Mouse (Mus musculus) hindbrain, embryonic 12.5 days (tissue): Measurements from ENCODE around the gene Gjc1. TPM values are rescaled to one million over a fixed set of nuclear protein-coding genes. Genes with fewer than 3 reads are reported as not detected.

ENCODE experiments used
- ATAC-seq: fragments of 200-750 bp; cut with Nextera tagmentation; 2 replicates; pipeline ENCODE4 v1.8.0; 2017; ENCODE audit warnings: moderate TSS enrichment; ENCODE audit not compliant: low FRiP score
- H3K27ac ChIP-seq: fragments of 300-500 bp; sonication (generic); 2 replicates; pipeline ENCODE4 v1.5.1; 2016; ENCODE audit warnings: mild to moderate bottlenecking
- H3K27me3 ChIP-seq: fragments of 300-500 bp; sonication (generic); 2 replicates; pipeline ENCODE4 v1.6.1; 2016; ENCODE audit warnings: mild to moderate bottlenecking
- H3K36me3 ChIP-seq: fragments of 300-500 bp; sonication (generic); 2 replicates; pipeline ENCODE4 v1.6.1; 2016; ENCODE audit warnings: mild to moderate bottlenecking
- H3K4me1 ChIP-seq: fragments of 300-500 bp; sonication (generic); 2 replicates; pipeline ENCODE4 v1.6.1; 2016
- H3K4me2 ChIP-seq: fragments of 300-500 bp; sonication (generic); replicated peaks from 2 replicates; pipeline ENCODE4 v1.6.1; 2016; ENCODE audit warnings: mild to moderate bottlenecking
- H3K4me3 ChIP-seq: fragments of 300-500 bp; sonication (generic); 2 replicates; pipeline ENCODE4 v1.5.1; 2016; ENCODE audit warnings: mild to moderate bottlenecking
- H3K9ac ChIP-seq: fragments of 300-500 bp; sonication (generic); 2 replicates; pipeline ENCODE4 v1.6.1; 2016; ENCODE audit warnings: mild to moderate bottlenecking, moderate library complexity
- H3K9me3 ChIP-seq: fragments of 300-500 bp; sonication (generic); replicated peaks from 2 replicates; pipeline ENCODE4 v1.6.1; 2016; ENCODE audit warnings: mild to moderate bottlenecking
- WGBS: fragments of 180-500 bp; shearing (Covaris S2); methylation state at CpG from one replicate; pipeline ENCODE4 v1.1.7; 2016; 5-methylcytosine and 5-hydroxymethylcytosine counted together
- polyA plus RNA-seq: library from polyadenylated mRNA; unstranded; fragments of >200 nt; fragmentation: Nextera tagmentation; extraction: Ambion mirVana; gene quantifications from 2 replicates; pipeline ENCODE4 v1.2.1, GENCODE M21; 2016

The Gjc1 gene
- polyA plus RNA-seq, 1 experiment from 2014 or later, result 81.3 TPM

- WGBS, result 87% methylated on average over 10 of the region's 10 CpGs
- Histone ChIP-seq H3K27me3 (no peaks in the 10 kb centered on the region), H3K4me2 (no peak overlapping the region)
Measured at GRCm38 (mm10) chr11:102834219-102834618, 14.7 kb upstream of the Gjc1 start.

GRCm38 (mm10) chr11:102832700-102833297, 13.3 kb upstream of the Gjc1 start:
- Histone ChIP-seq H3K4me2 (no peak overlapping the region), H3K4me1 (0 out of 2 replicates have a peak, but pooled peaks cover 3% of the 10 kb centered on the region), H3K27ac (no peak overlapping the region), H3K4me3 (no peak overlapping the region), H3K27me3 (no peaks in the 10 kb centered on the region), H3K9me3 (no peaks in the 10 kb centered on the region), H3K9ac (no peak overlapping the region), H3K36me3 (peaks cover 15% of the 10 kb centered on the region)
- ATAC-seq, result no peak
- WGBS, result 70% methylated on average over 18 of the region's 18 CpGs

More at GRCm38 (mm10) chr11:102834219-102834618, 14.7 kb upstream of the Gjc1 start:
- peaks cover 29% of the 10 kb centered on the region for H3K36me3 ChIP-seq
- no peak overlapping the region for H3K27ac ChIP-seq
- 0 out of 2 replicates have a peak, but pooled peaks cover 3% of the 10 kb centered on the region for H3K4me1 ChIP-seq
- no peak overlapping the region for H3K4me3 ChIP-seq
- no peak overlapping the region for H3K9ac ChIP-seq
- no peak for ATAC-seq
- no peaks in the 10 kb centered on the region for H3K9me3 ChIP-seq

GRCm38 (mm10) chr11:102830276-102830675, 10.8 kb upstream of the Gjc1 start:
- no peaks in the 10 kb centered on the region for H3K27me3 ChIP-seq
- H3K27ac ChIP-seq, result no peak overlapping the region
- no peaks in the 10 kb centered on the region for H3K9me3 ChIP-seq
- no peak for ATAC-seq
- H3K4me1 ChIP-seq, result 0 out of 2 replicates have a peak, but pooled peaks cover 3% of the 10 kb centered on the region
- H3K4me2 ChIP-seq, result no peak overlapping the region
- H3K4me3 ChIP-seq, result no peak overlapping the region
- H3K36me3 ChIP-seq, result no peaks in the 10 kb centered on the region
- WGBS, result 80% methylated on average over 4 of the region's 4 CpGs
- H3K9ac ChIP-seq, result no peak overlapping the region

- ATAC-seq, result no peak
- Histone ChIP-seq H3K27me3 (0 out of 2 replicates have a peak, but pooled peaks cover 4% of the 10 kb centered on the region), H3K9ac (no peak overlapping the region), H3K4me1 (no peaks in the 10 kb centered on the region), H3K4me3 (no peak overlapping the region), H3K27ac (no peak overlapping the region), H3K36me3 (no peaks in the 10 kb centered on the region), H3K4me2 (no peak overlapping the region), H3K9me3 (no peaks in the 10 kb centered on the region)
- WGBS, result 59% methylated on average over 4 of the region's 4 CpGs
Measured at GRCm38 (mm10) chr11:102827097-102827496, 7.6 kb upstream of the Gjc1 start.

- 80% methylated on average over 2 of the region's 2 CpGs for WGBS
- H3K27me3 ChIP-seq, result 0 out of 2 replicates have a peak, but pooled peaks cover 5% of the 10 kb centered on the region
Measured at GRCm38 (mm10) chr11:102826476-102826875, 7.0 kb upstream of the Gjc1 start.

GRCm38 (mm10) chr11:102821231-102821630, 1.7 kb upstream of the Gjc1 start:
- no peak overlapping the region for H3K27ac ChIP-seq
- no peak for ATAC-seq
- WGBS, result 56% methylated on average over 6 of the region's 6 CpGs

More at GRCm38 (mm10) chr11:102826476-102826875, 7.0 kb upstream of the Gjc1 start:
- no peak overlapping the region for H3K27ac ChIP-seq
- no peak overlapping the region for H3K4me3 ChIP-seq
- H3K4me1 ChIP-seq, result no peaks in the 10 kb centered on the region
- H3K9ac ChIP-seq, result no peak overlapping the region
- no peak overlapping the region for H3K4me2 ChIP-seq
- H3K36me3 ChIP-seq, result no peaks in the 10 kb centered on the region
- ATAC-seq, result no peak
- H3K9me3 ChIP-seq, result no peaks in the 10 kb centered on the region

GRCm38 (mm10) chr11:102820432-102820831, 932 bp upstream of the Gjc1 start:
- no peak overlapping the region for H3K9ac ChIP-seq
- 10% methylated on average over 3 of the region's 3 CpGs for WGBS
- H3K4me3 ChIP-seq, result no peak overlapping the region
- no peak for ATAC-seq
- H3K27ac ChIP-seq, result no peak overlapping the region
- H3K36me3 ChIP-seq, result no peaks in the 10 kb centered on the region
- peaks cover 10% of the 10 kb centered on the region for H3K27me3 ChIP-seq
- no peak overlapping the region for H3K4me2 ChIP-seq
- peaks cover 28% of the 10 kb centered on the region for H3K4me1 ChIP-seq
- no peaks in the 10 kb centered on the region for H3K9me3 ChIP-seq

More at GRCm38 (mm10) chr11:102821231-102821630, 1.7 kb upstream of the Gjc1 start:
- H3K4me1 ChIP-seq, result peaks cover 22% of the 10 kb centered on the region
- no peak overlapping the region for H3K9ac ChIP-seq
- no peaks in the 10 kb centered on the region for H3K36me3 ChIP-seq
- H3K9me3 ChIP-seq, result no peaks in the 10 kb centered on the region
- no peak overlapping the region for H3K4me3 ChIP-seq
- H3K27me3 ChIP-seq, result peaks cover 10% of the 10 kb centered on the region
- H3K4me2 ChIP-seq, result no peak overlapping the region

GRCm38 (mm10) chr11:102819783-102820385, 384 bp upstream of the Gjc1 start:
- H3K4me1 ChIP-seq, result peaks cover 31% of the 10 kb centered on the region
- peak overlapping the region; percentile 95 for H3K4me3 ChIP-seq
- H3K9ac ChIP-seq, result peak overlapping the region; percentile 98
- no peaks in the 10 kb centered on the region for H3K36me3 ChIP-seq
- peak; percentile 13; the same call in 1 of the 2 replicates for ATAC-seq
- H3K4me2 ChIP-seq, result peak overlapping the region; percentile 85
- H3K27me3 ChIP-seq, result peaks cover 10% of the 10 kb centered on the region
- H3K27ac ChIP-seq, result peak overlapping the region; percentile 97
- no peaks in the 10 kb centered on the region for H3K9me3 ChIP-seq
- 6% methylated on average over 14 of the region's 14 CpGs for WGBS

- ATAC-seq, result peak; percentile 57
- H3K9ac ChIP-seq, result peak overlapping the region; percentile 98
- under 1% methylated on average over 62 of the region's 92 CpGs for WGBS
- H3K4me3 ChIP-seq, result peak overlapping the region; percentile 95
- no peaks in the 10 kb centered on the region for H3K9me3 ChIP-seq
- H3K27me3 ChIP-seq, result peaks cover 10% of the 10 kb centered on the region
- H3K4me2 ChIP-seq, result peak overlapping the region; percentile 85
- peaks cover 32% of the 10 kb centered on the region for H3K4me1 ChIP-seq
- no peaks in the 10 kb centered on the region for H3K36me3 ChIP-seq
- H3K27ac ChIP-seq, result peak overlapping the region; percentile 97
Measured at GRCm38 (mm10) chr11:102818121-102819020, 1.1 kb downstream of the Gjc1 start.

- no peak for ATAC-seq
- Histone ChIP-seq H3K4me1 (peaks cover 33% of the 10 kb centered on the region), H3K9me3 (no peaks in the 10 kb centered on the region), H3K27me3 (no peaks in the 10 kb centered on the region), H3K9ac (no peak overlapping the region), H3K4me2 (no peak overlapping the region), H3K4me3 (no peak overlapping the region), H3K36me3 (0 out of 2 replicates have a peak, but pooled peaks cover 3% of the 10 kb centered on the region), H3K27ac (no peak overlapping the region)
Measured at GRCm38 (mm10) chr11:102814881-102815280, 4.6 kb downstream of the Gjc1 start.

GRCm38 (mm10) chr11:102810721-102811485, 8.6 kb downstream of the Gjc1 start:
- WGBS, result 62% methylated on average over 4 of the region's 4 CpGs
- Histone ChIP-seq H3K36me3 (0 out of 2 replicates have a peak, but pooled peaks cover 3% of the 10 kb centered on the region), H3K27ac (no peak overlapping the region), H3K4me1 (peaks cover 9% of the 10 kb centered on the region), H3K4me2 (no peak overlapping the region), H3K4me3 (no peak overlapping the region), H3K9me3 (no peaks in the 10 kb centered on the region), H3K27me3 (no peaks in the 10 kb centered on the region), H3K9ac (no peak overlapping the region)
- ATAC-seq, result no peak
